Mouse (Mus musculus): Measurements from ENCODE around the gene Nod1.
A peak's percentile ranks its signal among the peaks of the same experiment; 100 is the strongest.

Nod1 gene

DNA sequence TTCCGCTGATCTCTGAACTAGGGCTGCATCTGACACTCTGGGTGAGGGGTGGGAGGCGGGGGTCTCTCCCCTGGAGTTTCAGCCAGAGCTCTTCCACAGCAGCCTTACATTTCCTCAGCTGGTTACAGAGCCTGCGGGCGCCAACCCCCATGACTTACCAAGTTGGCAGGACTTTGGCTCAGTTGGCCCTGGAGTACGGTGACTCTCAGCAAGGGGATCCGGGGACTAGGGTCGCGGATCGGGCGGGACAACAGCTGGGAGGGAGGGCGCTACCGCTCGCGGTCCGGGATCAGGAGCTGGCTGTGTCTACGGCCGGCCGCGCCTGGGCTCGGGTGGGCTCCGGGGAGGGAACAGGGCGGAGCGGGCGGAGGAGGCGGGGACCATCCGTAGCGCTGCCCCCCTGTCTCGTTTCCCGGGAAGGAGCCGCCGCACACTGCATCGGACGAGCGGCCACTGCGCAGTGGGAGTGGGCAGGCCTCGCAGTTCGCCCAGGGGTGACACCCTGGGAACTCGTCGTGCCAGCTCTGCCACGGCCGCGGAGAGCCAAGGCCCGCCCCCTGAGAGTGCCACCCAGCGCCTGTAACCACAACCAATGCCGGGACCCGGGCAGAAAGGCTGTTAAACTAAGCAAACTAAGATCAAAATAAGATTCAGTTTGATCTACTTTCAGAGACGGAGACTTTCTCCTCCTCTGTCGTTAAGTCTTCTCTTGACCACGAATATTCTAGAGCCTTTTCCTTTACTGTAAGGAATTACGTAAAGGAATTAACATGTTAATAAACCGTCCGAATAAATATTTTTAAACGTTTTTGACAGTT lies at the start of gene Nod1:
Gene Nod1 (minus strand): TSS at position 502 of the 818 bp plus-strand sequence.
- peak; percentile 53 for DNase-seq (ENCODE audit: low spot score)

DNA sequence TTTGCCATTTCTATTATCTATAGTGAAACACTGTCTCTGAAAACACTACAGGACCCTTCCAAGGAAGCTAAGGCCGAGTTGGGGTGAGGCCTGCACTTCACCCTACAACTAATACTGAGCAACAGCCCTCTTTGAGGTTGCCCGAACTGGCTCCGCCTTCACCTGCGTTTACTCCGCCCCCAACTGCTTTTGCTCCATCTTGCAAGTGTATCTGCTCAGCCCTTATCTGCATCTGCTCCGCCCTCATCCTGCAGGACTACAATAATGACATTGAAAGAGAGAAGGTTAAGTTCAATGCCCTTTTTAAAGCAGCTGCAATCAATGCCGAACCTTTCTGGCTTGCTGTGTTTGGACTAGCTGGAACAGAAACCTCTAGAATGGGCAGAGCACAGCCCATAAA lies 49.4 kb upstream of the Nod1 start:
- no peak for DNase-seq (ENCODE audit: low spot score)

DNA sequence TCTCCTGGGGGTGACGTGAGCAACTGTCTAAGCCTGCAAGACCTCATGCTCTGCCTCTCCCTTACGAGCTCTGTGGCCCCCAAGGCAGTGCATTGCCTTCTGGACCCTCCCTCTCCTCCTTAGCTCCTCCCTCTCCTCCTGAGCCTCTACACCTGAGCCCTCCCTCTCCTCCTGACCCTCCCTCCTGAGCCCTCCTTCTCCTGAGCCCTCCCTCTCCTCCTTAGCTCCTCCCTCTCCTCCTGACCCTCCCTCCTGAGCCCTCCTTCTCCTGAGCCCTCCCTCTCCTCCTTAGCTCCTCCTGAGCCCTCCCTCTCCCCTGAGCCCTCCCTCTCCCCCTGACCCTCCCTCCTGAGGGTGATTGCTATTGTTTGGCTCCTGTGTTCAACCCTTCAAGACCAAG lies 46.0 kb upstream of the Nod1 start:
- DNase-seq (ENCODE audit: low spot score): no peak

DNA sequence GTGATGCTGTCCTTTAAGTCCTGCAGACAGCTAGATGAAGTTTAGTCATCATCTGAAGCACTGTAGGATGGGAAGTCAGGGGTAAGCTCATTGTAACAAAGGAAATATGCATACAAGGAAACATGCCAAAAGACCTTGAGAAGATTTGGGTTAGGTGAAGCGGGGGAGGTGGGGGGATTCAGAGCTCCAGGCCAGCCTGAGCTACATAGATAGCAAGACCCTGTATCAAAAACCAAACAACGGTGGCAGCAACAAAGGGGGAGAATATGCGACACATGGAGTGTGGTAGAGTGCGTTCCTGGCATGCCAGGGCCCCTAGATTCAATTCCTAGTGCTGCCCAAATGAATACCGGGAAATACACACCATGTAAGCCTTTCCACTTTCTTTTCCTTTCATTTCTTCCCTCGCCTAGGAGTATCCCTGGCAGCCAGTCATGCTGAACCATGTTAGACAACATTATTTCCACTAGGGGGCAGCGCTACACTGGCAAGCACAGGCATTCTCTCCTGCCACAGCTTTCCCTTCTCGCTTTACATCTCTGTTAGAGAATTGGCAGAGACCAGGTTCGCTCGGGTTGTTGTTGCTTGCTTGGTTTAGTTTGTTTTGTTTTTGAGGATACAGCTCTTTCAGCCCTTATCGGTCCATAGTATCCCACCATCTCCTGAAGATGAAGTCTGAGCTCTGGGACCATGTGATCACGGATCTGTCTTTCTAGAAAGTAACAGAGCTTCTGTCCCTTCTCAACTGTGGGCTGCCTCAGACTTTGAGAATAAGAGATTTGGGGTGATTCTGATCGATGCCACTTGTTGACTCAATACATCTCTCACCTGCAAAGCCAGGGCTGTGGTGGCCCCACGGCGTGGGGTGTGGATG lies 44.5 kb upstream of the Nod1 start:
- peak; percentile 81 for DNase-seq (ENCODE audit: low spot score)

DNA sequence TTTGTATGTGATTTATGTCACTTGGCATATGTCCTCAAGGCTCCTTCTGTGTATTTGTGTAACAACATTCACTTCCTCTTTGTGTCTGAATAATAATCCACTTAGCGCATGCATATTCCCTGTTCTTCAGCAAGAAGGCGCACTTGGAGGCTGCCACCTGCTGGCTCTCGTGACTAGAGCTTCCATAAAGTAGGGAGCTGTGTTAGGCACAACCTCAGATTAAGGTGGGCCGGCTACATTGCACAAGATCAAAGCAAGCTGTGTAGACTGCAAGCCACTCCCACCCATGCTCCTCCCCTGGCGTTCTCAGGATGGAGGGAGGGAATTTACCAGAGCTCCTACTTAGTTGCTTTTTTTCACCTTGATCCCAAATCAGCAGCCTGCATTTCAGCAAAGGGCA lies 43.8 kb upstream of the Nod1 start:
- DNase-seq (ENCODE audit: low spot score): peak; percentile 59

DNA sequence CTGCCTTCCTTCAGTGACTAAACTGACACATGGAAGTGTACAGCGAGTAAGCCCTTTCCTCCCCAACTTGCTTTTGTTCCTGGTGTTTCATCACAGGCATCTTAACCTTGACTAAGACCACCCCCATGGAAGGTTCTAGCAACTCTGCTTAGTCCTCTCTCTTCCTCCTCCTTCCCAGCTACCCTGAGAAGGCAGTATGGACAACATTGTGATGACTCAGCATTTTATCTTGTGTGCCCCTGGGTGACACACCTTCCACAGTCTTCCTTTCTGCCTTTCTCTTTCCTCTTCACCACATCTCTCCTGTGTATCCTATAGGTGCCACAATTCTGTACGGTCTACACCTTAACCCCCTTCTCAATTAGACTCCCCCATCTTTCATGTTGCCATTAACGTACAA lies 41.8 kb upstream of the Nod1 start:
- DNase-seq (ENCODE audit: low spot score): no peak

DNA sequence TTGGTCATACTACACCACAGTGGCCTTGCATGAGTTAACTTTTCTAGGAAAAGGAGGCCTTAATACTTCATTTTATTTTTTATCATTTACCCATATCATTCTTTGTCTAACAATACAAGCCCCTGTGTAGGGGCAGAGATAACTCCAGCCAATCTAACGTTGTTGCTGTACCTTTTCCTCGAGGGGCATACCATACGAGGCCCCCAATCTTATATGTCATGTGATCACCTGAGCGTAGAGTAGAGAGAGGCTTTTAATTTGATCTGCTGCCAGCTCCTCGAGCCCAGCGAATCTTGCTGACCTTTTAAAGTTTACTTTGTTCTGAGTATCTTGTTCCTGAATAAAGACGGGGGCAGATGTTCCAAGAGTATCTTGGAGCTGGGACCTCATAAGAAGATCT lies 40.1 kb upstream of the Nod1 start:
- no peak for DNase-seq (ENCODE audit: low spot score)

DNA sequence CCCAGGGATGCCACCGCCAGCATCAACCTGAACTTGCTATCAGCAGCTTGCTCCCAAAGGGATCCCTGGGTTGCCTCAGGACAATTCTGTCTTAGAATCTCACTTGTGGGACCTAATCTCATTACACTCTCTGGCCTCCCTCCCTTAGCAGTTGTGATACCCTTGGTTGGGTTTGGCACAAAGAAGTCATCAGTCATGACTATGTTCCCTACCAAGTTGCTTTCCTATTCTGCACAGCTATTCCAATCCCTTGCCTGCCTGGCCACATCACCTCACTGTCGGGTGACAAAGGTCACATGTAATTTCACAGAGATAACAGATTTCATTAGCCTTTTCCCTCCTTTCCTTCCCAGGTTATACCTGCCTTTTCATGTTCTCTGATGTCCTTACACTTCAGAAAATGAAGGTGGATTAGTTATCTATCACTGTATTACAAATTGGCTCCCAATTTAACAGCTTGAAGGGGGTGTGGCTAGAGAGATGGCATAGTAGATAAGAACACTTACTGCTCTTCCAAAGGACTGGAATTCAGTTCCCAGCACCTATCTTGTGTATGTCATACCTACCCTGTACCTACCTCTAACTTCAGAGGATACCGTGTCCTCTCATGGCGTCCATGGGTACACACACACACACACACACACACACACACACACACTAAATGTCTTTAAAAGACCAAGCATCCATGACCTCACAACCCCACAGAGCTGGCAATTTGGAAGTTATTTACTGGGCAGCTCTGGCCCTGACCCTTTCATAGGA lies 38.1 kb upstream of the Nod1 start:
- no peak for DNase-seq (ENCODE audit: low spot score)

DNA sequence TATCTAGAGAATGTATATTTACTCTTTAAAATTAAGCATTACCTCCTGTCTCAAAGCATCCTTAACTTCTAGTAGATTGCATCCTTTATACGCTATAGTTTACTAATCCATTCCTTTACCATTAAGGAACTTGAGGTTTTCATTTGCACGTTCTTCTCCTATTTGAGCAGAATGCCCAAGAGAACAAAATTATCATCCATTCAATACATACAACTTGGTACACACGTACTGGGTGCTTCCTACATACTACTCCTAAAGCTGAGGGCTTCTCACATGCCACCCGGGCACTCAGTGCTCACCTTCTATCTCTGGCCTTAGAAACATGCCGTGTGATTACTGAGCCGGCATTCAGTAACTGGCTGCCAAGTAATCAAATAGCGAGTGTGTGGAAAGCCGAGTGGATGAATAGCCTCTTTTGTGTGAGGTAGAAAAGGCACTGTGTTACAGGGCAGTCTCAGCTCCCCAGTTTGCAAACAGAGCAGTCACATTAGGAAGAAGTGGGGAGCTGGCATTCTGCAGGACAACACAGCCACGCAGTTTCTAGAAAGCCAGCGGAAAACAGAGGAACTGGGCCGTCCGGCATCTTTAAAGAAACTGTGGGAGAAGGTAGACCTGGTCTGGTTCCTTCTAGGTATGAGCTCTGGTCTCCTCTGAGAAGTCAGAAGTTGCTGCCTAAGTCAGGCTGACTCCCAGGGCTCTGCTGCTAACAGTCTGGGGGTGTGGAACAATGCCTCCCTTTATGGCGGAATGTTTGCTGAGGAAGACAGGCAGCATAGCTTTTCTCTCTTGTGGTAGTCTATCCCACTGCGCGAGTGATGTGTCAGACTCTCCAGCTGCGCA lies 37.2 kb upstream of the Nod1 start:
- no peak for DNase-seq (ENCODE audit: low spot score)

DNA sequence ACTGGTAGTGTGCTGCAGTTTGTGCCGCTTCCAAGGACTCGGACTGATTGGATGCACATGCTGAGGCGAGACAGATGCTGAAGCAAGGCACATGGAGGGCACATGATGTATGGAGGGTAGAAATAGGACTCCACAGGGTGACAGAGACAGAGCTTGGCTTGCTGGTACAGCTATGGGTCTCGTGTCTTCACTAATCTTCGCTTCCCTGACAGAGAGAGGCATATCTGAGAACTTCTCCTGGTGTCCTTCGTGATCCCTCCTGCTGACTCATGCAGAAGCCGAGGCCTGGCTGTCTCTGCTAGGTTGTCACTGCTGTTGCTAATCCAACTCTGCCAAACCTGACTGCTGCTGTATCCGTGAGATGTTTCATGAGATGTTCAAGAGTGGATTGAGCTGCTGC lies 36.0 kb upstream of the Nod1 start:
- DNase-seq (ENCODE audit: low spot score): no peak

DNA sequence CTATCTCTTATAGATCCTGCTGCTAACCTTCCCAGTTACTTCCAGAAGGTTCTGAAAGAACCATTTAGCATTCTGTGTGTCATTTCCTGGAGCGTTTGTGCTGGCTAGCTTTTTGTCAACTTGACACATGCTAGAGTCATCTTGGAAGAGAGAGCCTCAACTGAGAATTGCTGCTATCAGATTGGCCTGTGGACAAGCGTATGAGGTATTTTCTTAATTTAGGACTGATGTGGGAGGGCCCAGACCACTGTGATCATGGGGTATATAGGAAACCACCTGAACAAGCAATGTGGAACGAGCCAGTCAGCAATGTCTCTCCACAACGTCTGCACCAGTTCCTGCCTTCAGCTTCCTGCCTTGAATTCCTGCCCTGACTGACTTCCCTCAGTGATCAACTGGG lies 31.1 kb upstream of the Nod1 start:
- DNase-seq (ENCODE audit: low spot score): no peak

DNA sequence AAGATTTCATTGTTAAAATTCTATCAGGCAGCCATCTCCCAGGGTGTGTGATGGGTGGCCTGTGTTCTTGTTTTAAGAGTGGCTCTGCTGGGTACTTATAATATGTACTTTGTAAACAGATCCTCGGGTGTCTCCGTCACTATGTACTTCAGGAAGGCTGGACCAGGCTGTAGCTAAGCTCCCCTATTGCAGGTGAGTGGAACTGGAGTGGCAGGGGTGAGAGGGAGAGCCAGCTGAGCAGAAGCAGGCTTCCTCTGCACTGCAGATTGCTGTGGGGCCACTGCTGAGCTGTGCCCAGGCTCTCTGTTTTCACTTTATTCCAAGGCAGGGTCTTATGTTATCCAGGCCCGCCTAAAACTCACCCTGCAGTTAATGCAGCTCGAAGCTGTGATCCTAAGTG lies 30.0 kb upstream of the Nod1 start:
- DNase-seq (ENCODE audit: low spot score): no peak

DNA sequence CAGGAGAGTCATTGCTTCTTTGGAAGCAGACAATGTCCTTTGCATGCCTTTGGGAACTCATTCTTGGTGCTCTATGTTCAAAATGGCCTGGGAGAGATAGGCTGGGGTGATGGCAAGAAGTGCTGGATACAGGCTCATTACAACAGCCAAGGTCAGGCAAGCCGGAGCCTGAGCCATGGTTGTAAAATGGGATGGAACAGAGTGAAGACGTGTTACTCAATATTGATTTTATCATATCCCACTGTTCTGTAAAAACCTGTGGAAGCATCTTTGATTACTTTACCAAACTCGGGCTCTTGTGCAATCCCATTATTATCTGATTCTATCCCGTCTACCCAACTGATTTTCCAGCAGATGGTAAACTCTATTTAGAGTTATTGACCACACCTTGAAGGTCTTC lies 28.9 kb upstream of the Nod1 start:
- DNase-seq (ENCODE audit: low spot score): no peak

DNA sequence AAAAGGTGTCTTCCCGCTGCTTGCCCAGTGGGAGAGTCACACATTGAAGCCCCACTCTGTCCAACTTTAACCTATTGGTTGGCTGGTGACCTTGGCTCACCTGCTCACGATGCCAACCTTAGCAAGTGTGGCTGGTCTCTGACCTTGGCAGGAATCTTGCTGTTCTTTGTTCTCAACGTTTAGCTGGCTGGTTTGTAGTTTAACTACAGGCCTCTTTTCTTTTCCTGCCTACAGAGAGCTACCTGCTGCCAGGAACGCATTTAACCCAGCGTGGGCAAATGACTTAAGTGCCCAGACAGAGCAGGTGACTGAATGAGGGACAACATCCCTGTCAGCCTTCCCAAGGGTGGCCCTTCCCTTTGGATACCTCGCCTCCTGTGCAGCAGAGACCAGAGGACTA lies 25.3 kb upstream of the Nod1 start:
- DNase-seq (ENCODE audit: low spot score): no peak

DNA sequence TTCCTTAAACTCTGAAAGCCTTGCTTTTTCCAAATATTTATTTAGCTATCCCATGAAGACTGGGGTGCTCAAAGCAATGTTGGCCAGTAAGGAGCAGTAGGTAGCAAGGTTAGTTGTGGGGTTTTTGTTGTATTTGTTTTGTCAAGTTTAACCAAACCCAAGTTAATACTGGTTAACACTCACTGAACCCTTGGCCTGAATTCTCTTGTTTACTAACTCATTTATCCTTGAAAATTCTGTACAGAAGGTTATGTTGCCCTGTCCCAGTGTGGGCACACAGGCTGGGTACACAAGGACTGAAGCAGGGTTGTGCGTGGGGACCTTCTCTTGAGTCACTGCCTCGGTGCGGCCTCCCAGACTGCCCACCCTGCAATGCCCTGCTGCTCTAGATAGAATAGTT lies 23.9 kb upstream of the Nod1 start:
- DNase-seq (ENCODE audit: low spot score): no peak

DNA sequence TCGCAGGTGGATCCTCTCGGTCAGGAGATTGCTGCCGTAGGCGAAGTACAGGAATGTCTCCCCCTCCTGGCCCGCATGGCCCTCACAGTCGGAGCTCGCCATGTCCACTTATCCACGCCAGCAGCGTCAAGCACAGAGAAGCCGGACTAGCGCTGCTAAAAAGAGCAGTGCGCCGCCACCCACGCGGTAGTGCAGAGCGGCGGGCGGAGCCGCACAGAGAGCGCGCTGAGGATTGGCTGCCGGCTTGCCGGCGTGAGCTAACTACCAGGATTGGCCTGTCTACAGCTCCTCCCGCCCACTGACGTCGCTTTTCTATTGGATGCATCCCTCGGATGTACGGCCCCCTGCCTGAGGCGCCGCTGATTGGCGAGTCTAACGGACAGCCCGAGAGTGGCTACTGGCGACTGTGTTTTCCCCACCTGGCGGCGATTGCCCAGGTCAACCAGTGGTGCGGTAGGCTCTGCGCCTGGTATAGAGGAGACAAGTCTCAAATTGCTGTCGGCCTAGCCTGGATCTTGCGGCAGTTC lies 20.4 kb upstream of the Nod1 start, which contains the start of gene Ggct:
Gene Ggct (minus strand): TSS at position 217 of the 527 bp plus-strand sequence.
- peak; percentile 97 for DNase-seq (ENCODE audit: low spot score)

DNA sequence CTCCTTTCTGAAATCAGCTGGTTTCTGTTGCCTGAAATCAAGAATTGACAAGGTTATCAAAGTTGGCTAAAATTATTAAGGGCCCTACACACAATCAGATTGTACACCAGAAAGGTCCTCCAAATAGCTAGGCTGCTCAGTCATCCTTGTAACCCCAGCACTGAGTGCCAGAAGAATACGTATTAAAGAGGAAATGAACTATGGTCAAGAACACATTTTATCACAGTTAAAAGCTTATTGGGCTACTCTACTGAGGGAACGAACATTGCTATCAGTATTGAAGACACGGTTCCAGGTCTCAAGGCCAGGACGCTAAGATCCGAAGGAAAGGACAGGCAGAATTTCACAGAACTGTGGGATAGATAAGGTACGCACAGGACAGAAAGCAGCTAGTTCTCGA lies 19.7 kb upstream of the Nod1 start:
- no peak for DNase-seq (ENCODE audit: low spot score)

DNA sequence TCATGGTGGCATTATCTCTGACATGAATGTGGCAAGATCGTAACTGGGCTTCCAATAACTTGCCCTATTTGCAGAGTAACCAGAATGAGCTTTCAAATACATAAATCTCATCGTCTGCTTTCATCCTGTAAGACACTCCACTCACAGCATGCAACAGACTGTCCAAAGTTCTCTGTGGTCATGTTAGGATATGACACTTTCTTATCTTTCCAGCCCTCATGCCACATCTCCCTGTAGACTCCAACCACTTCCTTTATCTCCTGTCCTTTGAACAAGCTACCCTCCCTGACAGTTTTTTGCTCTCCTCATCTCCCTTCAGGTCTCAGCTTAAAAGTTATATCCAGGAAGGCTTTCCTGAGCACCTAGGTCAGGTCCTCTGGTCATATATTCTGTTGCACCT lies 18.8 kb upstream of the Nod1 start:
- no peak for DNase-seq (ENCODE audit: low spot score)

DNA sequence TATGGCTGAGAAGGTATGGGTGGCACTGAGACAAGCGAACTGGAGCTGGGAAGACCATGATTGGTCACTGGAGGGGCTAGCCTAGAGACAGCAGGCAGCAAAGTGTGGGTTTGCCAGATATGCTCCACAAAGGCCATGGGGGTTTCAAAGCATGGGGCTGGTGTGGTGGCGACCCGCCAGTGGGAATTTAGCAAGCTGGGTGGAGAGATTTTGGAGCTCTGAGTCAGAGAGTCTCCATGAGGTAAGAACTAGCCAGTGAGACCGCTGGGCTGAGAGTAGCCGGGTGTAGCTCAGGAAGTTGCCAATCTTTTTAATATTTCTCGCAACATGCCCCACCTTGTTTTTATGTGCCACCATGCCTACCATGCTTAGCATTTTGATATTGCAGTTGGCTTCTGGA lies 15.7 kb upstream of the Nod1 start:
- DNase-seq (ENCODE audit: low spot score): no peak

DNA sequence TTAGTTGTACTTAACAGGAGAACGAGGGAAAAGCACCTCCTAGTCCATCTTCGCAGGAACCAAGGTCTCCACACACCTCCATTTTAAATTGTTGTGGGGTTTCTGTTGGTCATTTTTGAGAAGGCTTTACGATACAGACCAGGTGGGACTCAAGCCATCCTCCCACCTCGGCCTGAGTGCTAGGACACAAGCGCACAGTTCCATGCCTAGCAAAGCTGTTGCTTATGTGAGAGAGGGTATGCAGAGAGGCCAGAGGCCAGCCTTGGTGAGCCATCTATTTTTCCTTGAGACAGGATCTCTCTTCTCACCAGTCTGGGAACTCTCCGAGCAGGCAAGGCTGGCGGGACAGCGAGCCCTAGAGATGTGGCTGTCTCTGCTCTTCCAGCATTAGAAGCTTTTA lies 11.7 kb upstream of the Nod1 start:
- no peak for DNase-seq (ENCODE audit: low spot score)

DNA sequence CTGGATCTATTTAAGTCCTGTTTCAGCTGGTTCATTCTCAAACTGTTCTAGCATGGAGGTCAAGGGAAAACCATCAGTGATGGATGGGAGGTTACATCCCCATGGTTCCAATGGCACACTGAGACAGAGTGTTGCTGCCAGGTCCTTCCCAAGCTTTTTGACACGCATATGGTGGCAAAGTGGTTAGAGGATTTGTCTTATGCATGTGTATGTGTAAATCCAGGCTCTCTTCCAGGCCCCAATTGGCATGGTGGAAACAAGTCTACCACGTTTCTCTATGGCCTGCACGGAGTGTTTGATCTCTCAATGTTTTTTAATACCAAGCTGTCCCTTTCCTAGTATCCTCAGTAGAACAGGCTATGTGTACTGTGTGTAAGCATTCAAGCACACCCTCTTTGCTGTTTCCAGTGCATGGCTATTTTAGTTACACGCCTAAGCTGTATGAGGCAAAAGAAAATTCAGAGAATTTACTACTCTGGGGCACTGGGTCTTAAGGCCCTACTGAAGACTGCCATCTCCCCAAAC lies 11.2 kb upstream of the Nod1 start:
- no peak for DNase-seq (ENCODE audit: low spot score)

Data from MN1 (cell line).